Comparison of ENCODE assay signal across 7 mouse cellular contexts in genomic region chr13:13347634-13348412, GRCm38 (mm10). TPM values are rescaled to one million over a fixed set of nuclear protein-coding genes. Genes with fewer than 3 reads are reported as not detected.
DNase-seq lines count a peak whose midpoint lies in the region; ATAC-seq lines count a peak whose summit lies in the region.
"Not testable (repeated sequence)": the region's sequence is repeated elsewhere in the genome, so short reads cannot be mapped to it uniquely, and the experiment has no call there.

No protein-coding gene starts in this region.

- H3K27ac ChIP-seq in embryonic facial prominence, embryonic 10.5 days (replicated peaks); limb, embryonic 10.5 days; liver, embryonic 16.5 days (ENCODE audit: low read length): not testable (repeated sequence)
- H3K27ac ChIP-seq in kidney, embryonic 15.5 days, result 0 out of 2 replicates have a peak overlapping the region, but pooled peaks have one; percentile 18

- H3K9ac ChIP-seq in kidney, embryonic 15.5 days; liver, embryonic 16.5 days (ENCODE audit: low read depth, low read length): not testable (repeated sequence)

- peak overlapping the region; percentile 28; the same call in 1 of the 2 replicates for H3K4me2 ChIP-seq in kidney, embryonic 15.5 days
- not testable (repeated sequence) for H3K4me2 ChIP-seq in liver, embryonic 16.5 days (ENCODE audit: low read depth, low read length)

- not testable (repeated sequence) for H3K27me3 ChIP-seq in embryonic facial prominence, embryonic 10.5 days (replicated peaks; ENCODE audit: low read depth, poor library complexity, severe bottlenecking); kidney, embryonic 15.5 days; limb, embryonic 10.5 days (ENCODE audit: low read depth, poor library complexity, severe bottlenecking); liver, embryonic 16.5 days (ENCODE audit: control insufficient read depth, insufficient read depth, low read depth, low read length)

- WGBS in embryonic facial prominence, embryonic 10.5 days, result 23% methylated on average over 12 of the region's 12 CpGs
- WGBS in kidney, embryonic 15.5 days, result 15% methylated on average over 12 of the region's 12 CpGs
- WGBS in limb, embryonic 10.5 days, result 26% methylated on average over 12 of the region's 12 CpGs
- 36% methylated on average over 12 of the region's 12 CpGs for WGBS in liver, embryonic 16.5 days (ENCODE audit: insufficient replicate concordance)

- H3K4me3 ChIP-seq in embryonic facial prominence, embryonic 10.5 days; kidney, embryonic 15.5 days (replicated peaks); limb, embryonic 10.5 days; liver, embryonic 16.5 days (ENCODE audit: low read depth, low read length): not testable (repeated sequence)

- peak; percentile 62 for DNase-seq in A20 (ENCODE audit: low read depth, low spot score)
- peak; percentile 68 for DNase-seq in ZHBTc4 (ENCODE audit: low read depth, low spot score)
- DNase-seq in embryonic facial prominence, embryonic 10.5 days (ENCODE audit: low spot score), result peak; percentile 37
- DNase-seq in forelimb bud, embryonic 11.5 days (ENCODE audit: low read depth, low spot score), result peak; percentile 44
- peak; percentile 43 for DNase-seq in limb, embryonic 10.5 days (ENCODE audit: low spot score)

- H3K9me3 ChIP-seq in embryonic facial prominence, embryonic 10.5 days; kidney, embryonic 15.5 days (replicated peaks); limb, embryonic 10.5 days (replicated peaks); liver, embryonic 16.5 days (replicated peaks; ENCODE audit: control insufficient read depth, low read length): not testable (repeated sequence)

- H3K36me3 ChIP-seq in embryonic facial prominence, embryonic 10.5 days (replicated peaks); kidney, embryonic 15.5 days; limb, embryonic 10.5 days; liver, embryonic 16.5 days (ENCODE audit: control insufficient read depth, insufficient read depth): not testable (repeated sequence)

- peak; percentile 95 for ATAC-seq in kidney, embryonic 15.5 days (replicated peaks; ENCODE audit: low FRiP score)
- peak; percentile 53; the same call in 1 of the 2 replicates for ATAC-seq in liver, embryonic 16.5 days (ENCODE audit: low read depth)

- H3K4me1 ChIP-seq in embryonic facial prominence, embryonic 10.5 days; kidney, embryonic 15.5 days; limb, embryonic 10.5 days; liver, embryonic 16.5 days (ENCODE audit: control insufficient read depth, low read depth, low read length): not testable (repeated sequence)

RNA-seq across cellular contexts. Expression of gene Gpr137b, which starts 46.0 kb away (rescaled TPM):
- 21.4 and 22.6 TPM in 2 replicates for polyA plus RNA-seq in embryonic facial prominence, embryonic 10.5 days (2016; fragmentation: Nextera tagmentation; extraction: Ambion mirVana)
- polyA plus RNA-seq in kidney, embryonic 15.5 days (2015; fragmentation: Nextera tagmentation; extraction: Ambion mirVana), result 17.4 and 22.4 TPM in 2 replicates
- polyA plus RNA-seq in limb, embryonic 10.5 days (2016; fragmentation: Nextera tagmentation; extraction: Ambion mirVana), result 14.9 and 18.2 TPM in 2 replicates
- 2.8 and 5.2 TPM in 2 replicates for polyA plus RNA-seq in liver, embryonic 16.5 days (2015; fragmentation: Nextera tagmentation; extraction: Ambion mirVana)
